Mouse (Mus musculus): Measurements from ENCODE around the gene Rabepk.
A peak's percentile ranks its signal among the peaks of the same experiment; 100 is the strongest.
"Not testable (repeated sequence)": the region's sequence is repeated elsewhere in the genome, so short reads cannot be mapped to it uniquely, and the experiment has no call there.

Gene Rabepk

DNA sequence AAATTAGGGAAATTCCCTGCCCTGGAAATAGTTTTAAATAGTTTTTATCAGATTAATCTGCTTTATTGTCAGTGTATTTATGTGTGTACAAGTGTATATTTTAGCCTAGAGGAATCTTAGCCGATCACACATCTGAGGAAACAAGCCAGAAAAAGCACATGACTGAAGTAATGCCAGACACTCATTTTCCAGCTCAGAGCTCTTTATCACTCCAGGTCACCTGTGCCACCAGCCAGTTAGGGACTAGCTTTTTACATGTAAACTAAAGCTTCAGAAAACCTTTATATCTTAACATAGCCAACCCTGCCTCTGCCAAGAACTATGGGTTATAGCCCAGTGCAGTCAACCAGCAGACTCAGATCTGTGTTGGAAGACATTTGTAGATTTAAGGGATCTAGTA, 5.1 kb upstream of the Rabepk start:
- DNase-seq (ENCODE audit: inconsistent ontology term): no peak

DNA sequence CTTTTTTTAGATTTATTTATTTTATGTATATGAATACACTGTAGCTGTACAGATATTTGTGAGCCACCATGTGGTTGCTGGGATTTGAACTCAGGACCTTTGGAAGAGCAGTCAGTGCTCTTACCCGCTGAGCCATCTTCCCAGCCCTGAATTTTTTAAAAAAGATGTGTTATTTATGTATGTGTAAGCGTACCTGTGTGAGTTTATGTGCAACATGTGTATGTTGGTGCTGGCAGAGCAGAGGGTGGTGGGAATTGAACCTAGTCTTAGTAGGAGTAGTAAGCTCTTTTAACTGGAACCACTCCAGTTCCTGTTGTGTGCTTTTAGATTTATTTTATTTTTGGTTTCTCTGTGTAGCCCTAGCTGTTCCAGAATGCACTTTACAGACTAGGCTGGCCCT, 4.5 kb upstream of the Rabepk start:
- DNase-seq (ENCODE audit: inconsistent ontology term): no peak

DNA sequence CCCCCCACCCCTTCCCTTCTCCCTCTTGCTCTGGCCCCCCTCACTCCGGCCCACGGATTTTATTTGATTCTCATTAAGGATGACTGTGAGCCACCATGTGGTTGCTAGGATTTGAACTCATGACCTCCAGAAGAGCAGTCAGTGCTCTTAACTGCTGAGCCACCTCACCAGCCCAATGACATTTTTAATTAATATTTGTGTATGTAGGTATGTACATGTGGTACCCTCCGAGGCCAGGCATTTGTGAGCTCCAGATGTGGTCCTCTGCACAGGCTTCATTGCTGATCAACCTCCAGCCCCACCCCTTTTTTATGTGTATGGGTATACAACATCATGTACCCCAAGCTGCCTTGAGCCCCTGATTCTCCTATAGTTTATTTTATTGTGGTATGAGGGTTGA, 4.0 kb upstream of the Rabepk start:
- DNase-seq (ENCODE audit: inconsistent ontology term): no peak

DNA sequence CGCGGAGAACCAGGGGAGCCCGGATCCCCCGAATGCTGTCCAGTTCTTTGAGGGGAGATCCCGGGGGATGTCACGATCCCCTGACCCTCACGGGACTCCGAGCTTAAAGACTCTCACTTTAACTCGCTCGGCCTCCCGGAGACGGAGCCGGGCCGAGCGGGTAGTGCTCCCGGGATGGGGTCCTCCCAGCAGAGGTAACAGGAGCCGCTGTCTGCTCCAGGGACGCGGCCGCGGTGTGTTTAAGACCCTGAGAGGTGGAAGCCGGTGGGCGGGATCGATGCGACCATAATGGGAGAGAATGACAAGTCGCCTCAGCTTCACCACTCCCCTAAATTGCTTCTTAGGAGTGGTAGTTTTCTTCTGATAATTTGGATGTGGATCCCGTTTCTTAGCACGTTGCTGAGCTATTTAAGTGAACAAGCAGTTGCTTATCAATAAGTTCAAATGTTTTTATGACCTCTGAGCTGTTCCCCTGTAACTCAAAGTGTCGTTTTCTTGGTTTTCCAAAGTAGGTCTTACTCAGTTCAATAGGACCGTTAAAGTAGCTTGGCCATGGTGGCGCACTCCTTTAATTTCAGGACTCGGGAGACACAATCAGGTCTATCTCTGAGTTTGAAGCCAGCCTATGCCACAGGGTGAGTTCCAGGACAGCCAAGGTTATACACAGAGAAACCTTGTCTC, 3.0 kb upstream of the Rabepk start:
- DNase-seq (ENCODE audit: inconsistent ontology term): peak; percentile 43

DNA sequence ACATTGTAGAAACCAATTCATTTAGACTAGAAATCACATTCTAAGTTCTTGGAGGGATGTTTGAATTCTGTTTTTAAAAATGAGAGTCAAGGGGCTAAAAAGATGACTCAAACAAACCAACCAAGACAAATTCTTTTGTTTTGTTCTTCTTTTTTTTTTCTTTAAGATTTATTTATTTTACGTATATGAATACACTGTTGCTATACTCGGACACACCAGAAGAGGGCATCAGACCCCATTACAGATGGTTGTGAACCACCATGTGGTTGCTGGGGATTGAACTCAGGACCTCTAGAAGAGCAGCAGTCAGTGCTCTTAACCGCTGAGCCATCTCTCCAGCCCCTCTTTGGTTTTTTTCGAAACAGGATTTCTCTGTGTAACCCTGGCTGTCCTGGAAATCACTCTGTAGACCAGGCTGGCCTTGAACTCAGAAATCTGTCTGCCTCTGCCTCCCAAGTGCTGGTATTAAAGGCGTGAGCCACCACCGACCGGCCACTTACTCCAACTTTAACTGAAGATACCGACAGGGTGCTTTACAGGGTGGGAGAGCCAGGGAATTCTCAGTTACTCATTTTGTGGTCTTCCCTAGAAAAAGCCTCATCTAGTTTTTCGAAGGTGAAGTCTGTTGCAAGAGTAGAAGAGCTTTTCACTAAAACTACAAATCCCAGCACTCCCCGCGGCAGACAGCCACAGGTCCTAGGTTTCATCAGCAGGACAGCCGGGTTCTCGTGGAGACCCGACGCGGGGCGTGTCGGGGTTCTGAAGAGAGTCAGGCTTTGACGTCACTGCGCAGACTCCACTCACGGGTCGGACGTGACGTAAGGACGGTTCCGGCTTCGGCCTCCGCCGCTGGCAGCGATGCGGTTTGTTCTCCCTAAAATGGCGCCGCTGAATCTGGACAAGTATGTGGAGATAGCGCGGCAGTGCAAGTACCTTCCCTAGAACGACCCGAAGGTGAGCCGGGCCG, 2.1 kb upstream of the Rabepk start:
- peak; percentile 98 for DNase-seq (ENCODE audit: inconsistent ontology term)

DNA sequence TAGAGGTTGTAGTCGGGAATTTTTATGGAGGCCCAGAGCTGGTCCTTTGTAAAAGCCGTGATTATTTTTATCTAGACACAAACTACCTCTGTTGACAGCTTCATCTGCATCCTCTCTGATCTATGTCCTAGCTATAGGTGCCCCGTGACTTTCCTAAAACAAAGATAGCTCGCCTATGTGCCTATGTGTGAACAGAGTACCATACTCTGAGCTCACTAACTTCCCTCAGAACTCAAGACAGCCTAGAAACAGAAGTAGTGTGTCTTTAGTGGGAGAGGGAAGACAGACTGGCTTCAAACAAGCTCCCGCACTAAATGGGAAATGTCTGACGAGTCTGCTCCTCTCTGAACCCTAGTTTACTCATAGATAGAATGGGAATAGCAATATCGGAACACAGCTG, 659 bp upstream of the Rabepk start:
- DNase-seq (ENCODE audit: inconsistent ontology term): no peak

DNA sequence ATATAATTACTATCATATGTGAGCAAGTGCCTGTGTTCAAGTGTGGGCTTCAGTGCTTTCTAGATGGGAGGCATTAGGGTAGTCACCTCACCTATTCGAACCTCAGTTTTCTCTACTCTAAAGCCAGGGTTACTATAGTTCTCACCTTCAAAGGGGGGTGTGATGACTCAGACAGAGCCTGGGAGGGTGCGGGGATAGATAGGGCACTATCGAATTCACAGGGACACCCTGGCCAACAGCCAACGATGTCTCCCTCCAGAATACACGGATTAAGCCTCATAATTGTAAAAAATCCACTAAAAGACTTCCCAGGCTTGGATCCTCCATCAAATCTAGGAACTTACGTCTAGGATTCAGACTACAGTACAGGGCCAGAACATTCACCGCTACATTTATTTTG, 4.3 kb downstream of the Rabepk start:
- DNase-seq (ENCODE audit: inconsistent ontology term): no peak

DNA sequence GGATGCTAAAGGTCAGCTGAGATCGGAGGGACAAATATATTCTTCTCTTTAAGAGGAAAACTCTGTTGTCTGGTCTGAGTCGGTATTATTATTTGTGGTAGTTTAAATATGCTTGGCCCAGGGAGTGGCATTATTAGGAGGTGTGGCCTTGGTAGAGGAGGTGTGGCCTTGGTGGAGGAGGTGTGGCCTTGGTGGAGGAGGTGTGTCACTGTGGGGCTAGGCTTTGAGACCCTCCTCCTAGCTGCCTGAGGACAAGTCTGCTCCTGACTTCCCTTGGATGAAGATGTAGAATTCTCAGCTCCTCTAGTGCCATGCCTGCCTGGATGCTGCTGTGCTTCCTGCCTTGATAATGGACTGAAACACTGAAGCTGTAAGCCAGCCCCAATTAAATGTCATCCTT, 5.2 kb downstream of the Rabepk start:
- DNase-seq (ENCODE audit: inconsistent ontology term): no peak

DNA sequence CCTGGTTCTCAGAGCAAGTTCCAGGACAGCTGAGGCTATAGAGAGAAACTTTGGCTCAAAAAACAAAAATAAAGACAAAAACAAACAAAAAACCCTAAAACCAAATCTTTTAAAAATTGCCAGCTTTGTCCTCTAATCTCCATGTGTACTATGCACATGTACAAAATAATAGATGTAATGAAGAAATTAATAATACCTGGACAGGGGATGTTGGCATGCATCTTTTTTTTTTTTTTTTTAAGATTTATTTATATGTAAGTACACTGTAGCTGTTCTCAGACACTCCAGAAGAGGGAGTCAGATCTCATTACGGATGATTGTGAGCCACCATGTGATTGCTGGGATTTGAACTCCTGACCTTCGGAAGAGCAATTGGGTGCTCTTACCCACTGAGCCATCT, 7.2 kb downstream of the Rabepk start:
- DNase-seq (ENCODE audit: inconsistent ontology term): not testable (repeated sequence)

DNA sequence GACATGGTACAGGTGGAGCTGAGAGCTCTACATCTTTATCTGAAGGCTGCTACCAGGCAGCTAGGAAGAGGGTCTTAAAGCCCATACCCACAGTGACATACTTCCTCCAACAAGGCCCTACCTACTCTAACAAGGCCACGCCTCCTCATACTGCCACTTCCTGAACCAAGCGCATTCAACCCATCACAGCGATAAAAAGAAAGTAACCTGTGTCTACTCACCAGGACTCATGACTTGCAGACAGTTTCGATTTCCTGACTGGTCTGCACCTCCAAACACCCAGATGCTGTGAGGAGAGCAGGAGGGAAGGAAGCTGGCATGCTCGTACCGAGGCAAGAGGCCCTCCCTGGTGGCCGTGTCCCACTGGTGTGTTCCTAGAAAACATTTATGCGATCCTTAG, 9.4 kb downstream of the Rabepk start:
- DNase-seq (ENCODE audit: inconsistent ontology term): no peak

DNA sequence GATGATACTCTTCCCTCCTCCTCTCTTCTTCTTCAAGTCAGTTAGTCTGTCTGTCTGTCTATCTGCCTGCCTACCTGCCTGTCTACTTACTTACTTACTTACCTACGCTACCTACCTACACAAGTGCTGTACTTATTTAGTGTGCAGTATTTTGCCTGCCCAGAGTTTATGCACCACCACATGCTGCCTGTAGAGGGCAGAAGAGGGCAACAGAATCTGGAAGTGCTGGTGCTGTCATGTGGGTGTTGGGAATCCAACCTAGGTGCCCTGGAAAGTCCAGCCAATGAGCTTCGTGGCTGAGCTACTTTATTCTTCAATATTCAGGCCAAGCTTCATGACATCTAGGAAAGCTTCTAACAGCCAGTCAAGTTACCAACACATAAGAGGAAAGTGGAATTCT, 15.6 kb downstream of the Rabepk start:
- no peak for DNase-seq (ENCODE audit: inconsistent ontology term)

DNA sequence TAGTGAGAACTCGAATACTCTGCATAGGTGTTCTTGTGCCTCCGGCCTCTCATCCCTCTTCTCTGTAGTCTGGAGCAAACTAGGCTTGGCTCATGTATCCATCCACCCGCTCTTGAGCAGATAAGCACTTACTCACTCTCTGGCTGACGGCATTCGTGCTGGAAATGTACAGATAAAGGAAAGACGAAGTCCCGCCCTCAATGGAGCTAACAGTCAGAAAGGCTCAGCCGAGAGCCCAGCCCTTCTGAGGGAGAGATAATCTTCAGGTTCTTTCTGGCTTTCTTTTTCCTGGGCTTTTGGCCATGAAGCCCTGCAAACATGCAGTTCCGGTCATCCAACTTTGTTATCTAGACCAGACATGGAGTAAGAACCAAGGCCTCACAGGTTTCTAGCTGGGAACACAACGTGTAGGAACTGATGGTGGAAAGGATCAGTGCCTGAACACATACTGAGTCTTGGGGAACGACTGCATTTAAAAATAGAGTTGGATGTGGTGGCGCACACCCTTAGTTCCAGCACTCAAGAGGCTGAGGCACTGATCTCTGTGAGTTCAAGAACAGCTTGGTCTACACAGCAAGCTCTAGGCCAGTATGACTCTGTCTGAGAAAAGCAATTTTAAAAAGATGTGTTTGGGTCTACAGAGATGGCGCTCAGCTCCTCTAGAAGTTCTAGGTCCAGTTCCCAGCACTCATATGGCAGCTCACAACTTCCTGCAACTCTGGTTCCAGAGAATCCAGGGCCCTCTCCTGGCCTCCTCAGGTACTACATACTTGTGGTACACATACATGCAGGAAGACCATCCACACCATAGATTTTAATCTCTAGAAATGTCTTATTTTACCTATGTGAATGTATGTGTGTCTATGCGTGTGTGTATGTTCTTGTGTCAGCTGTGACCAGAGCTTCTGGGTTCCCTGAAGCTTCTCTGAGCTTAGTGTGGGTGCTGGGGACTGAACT, 16.4 kb downstream of the Rabepk start:
- no peak for DNase-seq (ENCODE audit: inconsistent ontology term)

DNA sequence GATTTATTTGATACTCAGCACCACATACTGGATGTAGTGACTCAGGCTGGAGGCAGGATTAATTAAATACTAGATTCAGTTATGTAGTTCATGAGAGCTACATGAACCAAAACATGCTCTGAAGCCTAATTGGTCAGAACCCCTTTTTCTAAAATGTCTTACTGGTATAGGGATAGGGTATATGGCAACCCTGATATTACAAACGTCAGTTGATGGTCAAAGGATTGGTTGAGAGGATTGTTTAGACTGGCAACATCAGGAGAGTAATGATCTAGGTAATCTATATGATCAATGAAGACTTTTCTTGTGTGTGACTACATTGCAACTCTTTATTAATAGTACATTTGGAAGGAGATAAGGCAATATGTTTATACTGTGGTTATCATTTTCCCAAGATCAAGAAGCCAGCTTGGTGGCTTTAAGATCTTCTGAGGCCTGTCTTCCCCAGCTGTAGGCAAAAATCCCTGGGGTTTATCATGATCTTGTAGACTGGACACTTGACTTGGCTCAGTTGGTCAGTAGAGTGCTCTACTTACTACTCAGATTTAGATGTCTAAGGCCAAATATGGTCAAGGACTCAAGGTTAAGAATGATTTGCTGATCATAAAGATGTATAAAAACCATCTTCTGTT, 22.4 kb downstream of the Rabepk start:
- no peak for DNase-seq (ENCODE audit: inconsistent ontology term)

DNA sequence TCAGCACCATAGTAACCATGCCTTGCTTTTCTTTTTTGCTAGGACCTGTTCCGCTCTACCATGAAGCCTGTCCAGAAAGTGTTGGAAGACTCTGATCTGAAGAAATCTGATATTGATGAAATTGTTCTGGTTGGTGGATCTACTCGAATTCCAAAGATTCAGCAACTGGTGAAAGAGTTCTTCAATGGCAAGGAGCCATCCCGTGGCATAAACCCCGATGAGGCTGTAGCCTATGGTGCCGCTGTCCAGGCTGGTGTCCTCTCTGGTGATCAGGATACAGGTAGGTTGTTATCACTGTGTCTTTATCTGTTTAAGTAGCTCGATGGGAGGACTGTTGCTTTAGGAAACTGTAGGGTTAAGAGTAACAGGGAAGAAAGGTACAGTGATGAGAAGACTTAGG, 25.2 kb downstream of the Rabepk start:
- no peak for DNase-seq (ENCODE audit: inconsistent ontology term)

DNA sequence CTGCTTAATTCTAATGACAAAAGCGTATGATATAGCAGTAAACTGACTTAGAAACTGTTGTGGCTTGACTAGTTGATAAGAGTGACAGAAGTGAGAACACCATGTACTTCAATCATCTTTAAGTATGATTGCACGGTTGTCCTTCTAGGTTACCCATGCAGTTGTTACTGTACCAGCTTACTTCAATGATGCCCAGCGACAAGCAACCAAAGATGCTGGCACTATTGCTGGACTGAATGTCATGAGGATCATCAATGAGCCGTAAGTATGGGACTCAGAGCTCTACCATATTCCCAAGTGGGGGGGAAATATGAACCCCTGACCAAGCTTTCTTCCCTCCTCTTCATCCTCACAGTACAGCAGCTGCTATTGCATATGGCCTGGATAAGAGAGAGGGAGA, 26.0 kb downstream of the Rabepk start:
- no peak for DNase-seq (ENCODE audit: inconsistent ontology term)

DNA sequence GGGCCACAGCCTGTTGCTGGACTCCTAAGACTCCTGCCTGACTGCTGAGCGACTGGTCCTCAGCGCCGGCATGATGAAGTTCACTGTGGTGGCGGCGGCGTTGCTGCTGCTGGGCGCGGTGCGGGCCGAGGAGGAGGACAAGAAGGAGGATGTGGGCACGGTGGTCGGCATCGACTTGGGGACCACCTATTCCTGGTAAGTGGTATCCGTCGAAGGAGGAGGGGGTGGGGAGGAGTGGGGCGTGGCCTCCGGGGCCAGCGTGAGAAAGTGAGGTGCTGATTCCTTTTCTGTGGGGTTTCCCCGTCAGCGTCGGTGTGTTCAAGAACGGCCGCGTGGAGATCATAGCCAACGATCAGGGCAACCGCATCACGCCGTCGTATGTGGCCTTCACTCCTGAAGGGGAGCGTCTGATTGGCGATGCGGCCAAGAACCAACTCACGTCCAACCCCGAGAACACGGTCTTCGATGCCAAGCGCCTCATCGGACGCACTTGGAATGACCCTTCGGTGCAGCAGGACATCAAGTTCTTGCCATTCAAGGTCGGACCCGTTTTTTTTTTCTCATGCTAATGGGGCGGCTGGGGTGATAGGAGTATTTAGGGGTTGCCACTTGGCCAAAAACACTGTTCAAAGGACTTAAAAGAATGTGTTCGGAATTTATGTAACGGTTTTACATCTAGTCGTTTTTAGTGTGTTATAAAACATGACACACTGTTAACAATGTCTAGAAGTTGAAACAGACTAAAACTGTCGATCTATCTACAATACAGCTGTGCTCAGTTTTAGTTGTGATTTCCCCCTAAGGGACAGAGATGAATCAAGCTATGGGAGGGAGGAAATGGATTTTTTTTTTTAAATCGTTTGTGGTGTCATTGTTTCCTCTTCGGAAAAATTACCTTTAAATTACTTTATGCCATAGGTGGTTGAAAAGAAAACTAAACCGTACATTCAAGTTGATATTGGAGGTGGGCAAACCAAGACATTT, 27.2 kb downstream of the Rabepk start:
- DNase-seq (ENCODE audit: inconsistent ontology term): no peak

DNA sequence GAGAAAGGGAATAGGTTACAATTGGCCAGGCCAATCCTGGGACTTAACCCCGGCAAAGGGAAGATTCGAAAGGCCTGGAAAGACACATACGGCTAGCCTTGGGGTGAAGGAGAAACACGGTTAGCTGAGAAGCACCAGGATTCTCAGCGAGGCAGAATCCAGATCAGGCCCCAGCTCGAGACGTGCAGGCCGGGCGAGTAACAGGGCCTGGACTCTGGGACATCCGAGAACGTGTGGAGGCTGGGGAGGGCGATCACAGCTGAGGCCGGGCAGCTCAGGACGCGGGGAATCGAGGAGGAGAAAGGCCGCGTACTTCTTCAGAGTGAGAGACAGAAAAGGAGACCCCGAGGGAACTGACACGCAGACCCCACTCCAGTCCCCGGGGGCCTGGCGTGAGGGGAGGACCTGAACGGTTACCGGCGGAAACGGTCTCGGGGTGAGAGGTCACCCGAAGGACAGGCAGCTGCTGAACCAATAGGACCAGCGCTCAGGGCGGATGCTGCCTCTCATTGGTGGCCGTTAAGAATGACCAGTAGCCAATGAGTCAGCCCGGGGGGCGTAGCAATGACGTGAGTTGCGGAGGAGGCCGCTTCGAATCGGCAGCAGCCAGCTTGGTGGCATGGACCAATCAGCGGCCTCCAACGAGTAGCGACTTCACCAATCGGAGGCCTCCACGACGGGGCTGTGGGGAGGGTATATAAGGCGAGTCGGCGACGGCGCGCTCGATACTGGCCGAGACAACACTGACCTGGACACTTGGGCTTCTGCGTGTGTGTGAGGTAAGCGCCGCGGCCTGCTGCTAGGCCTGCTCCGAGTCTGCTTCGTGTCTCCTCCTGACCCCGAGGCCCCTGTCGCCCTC, 28.1 kb downstream of the Rabepk start, which contains the start of gene Hspa5:
Gene Hspa5, plus strand, starts transcription at position 603 of the 859 bp plus-strand sequence.
- DNase-seq (ENCODE audit: inconsistent ontology term): peak; percentile 99

DNA sequence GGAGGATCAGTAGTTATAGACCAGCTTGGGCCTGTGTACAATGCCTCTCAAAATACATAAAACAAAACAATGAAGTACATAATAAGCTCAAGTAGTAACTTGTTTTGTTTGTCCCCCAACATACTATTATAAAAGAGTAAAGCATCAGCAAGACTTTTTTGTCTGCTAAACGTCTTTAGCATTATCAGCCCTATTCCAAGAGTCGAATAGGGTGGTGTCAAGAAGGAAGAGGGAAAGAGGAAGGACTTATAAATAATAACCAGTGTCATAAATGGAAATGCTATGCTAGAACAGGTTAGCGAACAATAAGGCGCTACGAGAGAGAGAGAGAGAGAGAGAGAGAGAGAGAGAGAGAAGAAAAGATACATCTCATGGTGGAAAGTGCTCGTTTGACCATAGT, 28.8 kb downstream of the Rabepk start:
- DNase-seq (ENCODE audit: inconsistent ontology term): no peak

DNA sequence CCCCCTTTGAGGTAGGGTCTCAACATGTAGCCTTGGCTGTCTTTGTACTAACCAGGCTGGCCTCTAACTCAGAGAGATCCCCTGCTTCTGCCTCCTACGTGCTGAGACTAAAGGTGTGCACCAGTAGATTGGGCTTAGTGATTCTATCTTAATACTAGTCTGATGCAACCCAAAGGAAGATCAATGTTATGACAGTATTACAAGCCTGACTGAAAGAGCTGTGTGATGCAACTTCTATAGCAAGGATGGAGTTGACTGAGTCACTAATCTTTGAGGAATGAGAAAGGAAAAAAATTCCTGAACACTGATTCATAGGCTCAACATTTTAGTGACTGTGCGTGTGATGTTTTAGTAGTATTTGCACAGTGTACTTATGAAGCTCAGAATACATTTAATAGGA, 29.7 kb downstream of the Rabepk start:
- DNase-seq (ENCODE audit: inconsistent ontology term): peak; percentile 65
